Mouse (Mus musculus) cortical plate, adult 2 months (tissue): Measurements from ENCODE around the gene Nckap5.

Source experiments
- CTCF ChIP-seq: fragments of 200-500 bp; IDR thresholded peaks from 2 replicates; pipeline ENCODE4 v1.5.1; 2011; ENCODE audit warnings: mild to moderate bottlenecking, control low read depth, low read length; ENCODE audit not compliant: insufficient read depth; ENCODE audit errors: extremely low read depth
- POLR2A ChIP-seq: fragments of 200-500 bp; IDR thresholded peaks from 2 replicates; pipeline ENCODE4 v1.6.1; 2011; ENCODE audit warnings: mild to moderate bottlenecking, low read length, control low read depth; ENCODE audit not compliant: insufficient read depth; ENCODE audit errors: extremely low read depth

GRCm38 (mm10) chr1:126209743-126210142 lies 620.9 kb downstream of the Nckap5 start:
- TF ChIP-seq POLR2A (no peak), CTCF (no peak)
